Mouse (Mus musculus): ENCODE measurements around the gene Uchl3. TPM values are rescaled to one million over a fixed set of nuclear protein-coding genes. Genes with fewer than 3 reads are reported as not detected.
A peak's percentile ranks its signal among the peaks of the same experiment; 100 is the strongest.

Uchl3 gene
- polyA plus RNA-seq, 1 experiment from 2014 or later = 183 TPM

DNA sequence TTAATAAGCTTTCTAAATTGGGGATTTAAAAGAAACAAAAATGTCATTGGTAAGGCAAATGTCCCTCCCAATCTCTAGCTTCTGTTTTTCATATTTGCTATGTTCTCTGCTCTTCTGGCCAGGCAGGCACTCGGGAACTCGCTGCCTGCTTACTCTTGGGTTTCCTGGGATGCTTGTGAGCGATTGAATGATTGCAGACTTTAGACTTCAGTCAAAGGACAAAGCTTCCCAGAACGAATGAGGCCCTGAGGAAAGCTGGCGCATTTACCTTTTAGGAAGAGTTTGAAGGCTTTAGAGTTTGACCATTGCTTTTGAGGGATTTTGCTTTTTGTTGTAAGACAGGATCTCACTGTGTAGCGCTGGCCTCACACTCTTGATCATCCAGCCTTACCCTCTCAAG lies 33.9 kb downstream of the Uchl3 start:
- Histone ChIP-seq H3K4me3 (ENCODE audit: low read depth, low read length) (no peak overlapping the region), H3K4me2 (ENCODE audit: low read depth, low read length) (no peak overlapping the region), H3K9me3 (replicated peaks; ENCODE audit: control insufficient read depth, low read length) (no peaks in the 10 kb centered on the region), H3K36me3 (replicated peaks; ENCODE audit: control insufficient read depth, insufficient read depth, low read depth, low read length) (no peaks in the 10 kb centered on the region), H3K27ac (replicated peaks; ENCODE audit: low read depth, low read length) (no peak overlapping the region), H3K9ac (replicated peaks; ENCODE audit: low read length) (no peak overlapping the region), H3K4me1 (ENCODE audit: control insufficient read depth, insufficient read depth, low read length) (no peaks in the 10 kb centered on the region), H3K27me3 (ENCODE audit: control insufficient read depth, insufficient read depth, low read length) (no peaks in the 10 kb centered on the region)
- 91% methylated on average over 6 of the region's 6 CpGs for WGBS
- DNase-seq (ENCODE audit: low spot score) = no peak
- no peak for ATAC-seq (replicated peaks; ENCODE audit: insufficient number of reproducible peaks, low FRiP score, low TSS enrichment, low read depth)

DNA sequence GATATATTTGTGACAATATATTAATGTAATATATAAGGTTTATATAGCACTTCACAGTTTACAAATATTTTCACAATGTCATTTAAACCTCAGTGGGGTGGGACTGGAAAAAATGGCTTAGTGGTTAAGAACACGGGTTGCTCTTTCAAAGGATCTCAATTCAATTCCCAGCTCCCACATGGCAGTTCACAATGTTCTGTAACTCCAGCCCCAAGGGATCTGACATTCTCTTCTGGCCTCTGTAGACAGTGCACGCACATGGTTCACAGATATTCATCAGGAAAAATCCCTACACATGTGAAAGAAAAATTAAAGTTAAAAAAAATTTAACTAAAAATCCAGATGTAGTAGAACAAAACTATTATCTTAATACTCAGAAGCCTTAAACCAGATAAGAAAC lies 34.6 kb downstream of the Uchl3 start:
- H3K27ac ChIP-seq (replicated peaks; ENCODE audit: low read depth, low read length) = no peak overlapping the region
- DNase-seq (ENCODE audit: low spot score) = no peak
- no peak overlapping the region for H3K4me2 ChIP-seq (ENCODE audit: low read depth, low read length)
- H3K9me3 ChIP-seq (replicated peaks; ENCODE audit: control insufficient read depth, low read length) = no peaks in the 10 kb centered on the region
- 80% methylated on average over 2 of the region's 2 CpGs for WGBS
- no peaks in the 10 kb centered on the region for H3K36me3 ChIP-seq (replicated peaks; ENCODE audit: control insufficient read depth, insufficient read depth, low read depth, low read length)
- ATAC-seq (replicated peaks; ENCODE audit: insufficient number of reproducible peaks, low FRiP score, low TSS enrichment, low read depth) = no peak
- no peak overlapping the region for H3K4me3 ChIP-seq (ENCODE audit: low read depth, low read length)
- no peak overlapping the region for H3K9ac ChIP-seq (replicated peaks; ENCODE audit: low read length)
- H3K27me3 ChIP-seq (ENCODE audit: control insufficient read depth, insufficient read depth, low read length) = no peaks in the 10 kb centered on the region
- no peaks in the 10 kb centered on the region for H3K4me1 ChIP-seq (ENCODE audit: control insufficient read depth, insufficient read depth, low read length)

- H3K4me2 ChIP-seq (ENCODE audit: low read depth, low read length) = no peak overlapping the region
- WGBS = 75% methylated on average over 4 of the region's 4 CpGs
- ATAC-seq (replicated peaks; ENCODE audit: insufficient number of reproducible peaks, low FRiP score, low TSS enrichment, low read depth) = no peak
- no peak for DNase-seq (ENCODE audit: low spot score)
- no peaks in the 10 kb centered on the region for H3K36me3 ChIP-seq (replicated peaks; ENCODE audit: control insufficient read depth, insufficient read depth, low read depth, low read length)
- H3K4me1 ChIP-seq (ENCODE audit: control insufficient read depth, insufficient read depth, low read length) = no peaks in the 10 kb centered on the region
- H3K4me3 ChIP-seq (ENCODE audit: low read depth, low read length) = no peak overlapping the region
- no peak overlapping the region for H3K9ac ChIP-seq (replicated peaks; ENCODE audit: low read length)
- H3K27ac ChIP-seq (replicated peaks; ENCODE audit: low read depth, low read length) = no peak overlapping the region
- H3K27me3 ChIP-seq (ENCODE audit: control insufficient read depth, insufficient read depth, low read length) = no peaks in the 10 kb centered on the region
- no peaks in the 10 kb centered on the region for H3K9me3 ChIP-seq (replicated peaks; ENCODE audit: control insufficient read depth, low read length)
Measured at GRCm38 (mm10) chr14:101704479-101704878, 50.7 kb downstream of the Uchl3 start.

- H3K27me3 ChIP-seq (ENCODE audit: control insufficient read depth, insufficient read depth, low read length) = no peaks in the 10 kb centered on the region
- ATAC-seq (replicated peaks; ENCODE audit: insufficient number of reproducible peaks, low FRiP score, low TSS enrichment, low read depth) (no peak), DNase-seq (ENCODE audit: low spot score) (no peak)
- H3K9me3 ChIP-seq (replicated peaks; ENCODE audit: control insufficient read depth, low read length) = no peaks in the 10 kb centered on the region
- WGBS = 86% methylated on average over 5 of the region's 5 CpGs
- H3K4me3 ChIP-seq (ENCODE audit: low read depth, low read length) = no peak overlapping the region
- no peak overlapping the region for H3K27ac ChIP-seq (replicated peaks; ENCODE audit: low read depth, low read length)
- no peaks in the 10 kb centered on the region for H3K36me3 ChIP-seq (replicated peaks; ENCODE audit: control insufficient read depth, insufficient read depth, low read depth, low read length)
- no peaks in the 10 kb centered on the region for H3K4me1 ChIP-seq (ENCODE audit: control insufficient read depth, insufficient read depth, low read length)
- H3K4me2 ChIP-seq (ENCODE audit: low read depth, low read length) = no peak overlapping the region
- no peak overlapping the region for H3K9ac ChIP-seq (replicated peaks; ENCODE audit: low read length)
Measured at GRCm38 (mm10) chr14:101707088-101707487, 53.3 kb downstream of the Uchl3 start.

GRCm38 (mm10) chr14:101714414-101714813 lies 60.6 kb downstream of the Uchl3 start:
- ATAC-seq (replicated peaks; ENCODE audit: insufficient number of reproducible peaks, low FRiP score, low TSS enrichment, low read depth) (no peak), DNase-seq (ENCODE audit: low spot score) (no peak)
- WGBS = 72% methylated on average over 2 of the region's 2 CpGs
- Histone ChIP-seq H3K27me3 (ENCODE audit: control insufficient read depth, insufficient read depth, low read length) (no peaks in the 10 kb centered on the region), H3K4me3 (ENCODE audit: low read depth, low read length) (no peak overlapping the region), H3K9ac (replicated peaks; ENCODE audit: low read length) (no peak overlapping the region), H3K4me1 (ENCODE audit: control insufficient read depth, insufficient read depth, low read length) (no peaks in the 10 kb centered on the region), H3K36me3 (replicated peaks; ENCODE audit: control insufficient read depth, insufficient read depth, low read depth, low read length) (no peaks in the 10 kb centered on the region), H3K4me2 (ENCODE audit: low read depth, low read length) (no peak overlapping the region), H3K27ac (replicated peaks; ENCODE audit: low read depth, low read length) (no peak overlapping the region), H3K9me3 (replicated peaks; ENCODE audit: control insufficient read depth, low read length) (no peaks in the 10 kb centered on the region)

DNA sequence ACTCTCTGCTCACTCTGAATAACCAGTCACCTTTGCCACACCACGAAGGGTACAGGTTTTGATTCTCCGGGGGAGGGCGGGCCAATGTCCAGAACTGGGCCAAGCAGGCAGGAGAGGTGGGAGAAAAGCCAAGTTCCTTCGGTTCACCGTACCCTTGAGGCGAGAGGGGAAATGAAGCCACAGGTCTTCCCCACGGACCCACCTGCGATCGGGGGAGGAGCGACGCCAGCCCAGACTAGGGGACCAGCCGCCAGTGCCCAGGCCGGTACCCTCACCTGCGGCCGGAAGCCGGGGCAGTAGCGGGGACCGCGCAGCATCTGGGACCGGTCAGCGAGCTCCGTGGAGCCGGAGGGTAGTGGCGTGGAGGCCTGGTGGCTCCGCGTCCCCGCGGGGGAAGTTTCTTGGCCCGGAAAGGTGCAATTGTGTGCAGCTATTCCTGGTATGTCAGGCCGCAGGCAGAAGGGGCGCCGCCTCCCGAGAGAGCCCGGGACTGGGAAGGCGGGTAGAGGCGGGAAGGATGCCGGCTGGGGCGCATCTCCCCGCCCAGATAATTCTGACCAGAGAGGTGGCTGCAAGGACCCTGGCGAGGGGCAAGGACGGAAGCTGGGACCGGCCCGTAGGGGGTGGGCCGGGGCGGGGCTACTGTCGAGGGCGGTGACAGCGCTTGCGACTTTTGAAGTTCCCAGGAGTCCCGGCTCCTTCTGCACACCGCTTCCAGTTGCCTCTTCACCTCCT lies 75.6 kb downstream of the Uchl3 start, which contains the start of the genes Gm9922 and Lmo7:
Gm9922 (minus strand) TSS at position 578 of the 735 bp plus-strand sequence.
Lmo7 (plus strand) TSS at position 721 of the 735 bp plus-strand sequence.
- WGBS = under 1% methylated on average over 49 of the region's 51 CpGs
- H3K4me1 ChIP-seq (ENCODE audit: control insufficient read depth, insufficient read depth, low read length) = no peaks in the 10 kb centered on the region; the same call in 1 of the 2 replicates
- peak within 1 kb of the TSS; percentile 98 for H3K4me2 ChIP-seq (ENCODE audit: low read depth, low read length)
- ATAC-seq (replicated peaks; ENCODE audit: insufficient number of reproducible peaks, low FRiP score, low TSS enrichment, low read depth) = peak; percentile 85
- H3K36me3 ChIP-seq (replicated peaks; ENCODE audit: control insufficient read depth, insufficient read depth, low read depth, low read length) = no peaks in the 10 kb centered on the region
- peak; percentile 69 for DNase-seq (ENCODE audit: low spot score)
- no peak within 1 kb of the TSS for H3K27ac ChIP-seq (replicated peaks; ENCODE audit: low read depth, low read length)
- H3K9ac ChIP-seq (replicated peaks; ENCODE audit: low read length) = peak within 1 kb of the TSS; percentile 60
- peak within 1 kb of the TSS; percentile 68 for H3K4me3 ChIP-seq (ENCODE audit: low read depth, low read length)
- H3K9me3 ChIP-seq (replicated peaks; ENCODE audit: control insufficient read depth, low read length) = no peaks in the 10 kb centered on the region
- H3K27me3 ChIP-seq (ENCODE audit: control insufficient read depth, insufficient read depth, low read length) = 0 out of 2 replicates have a peak, but pooled peaks cover 3% of the 10 kb centered on the region

GRCm38 (mm10) chr14:101729972-101730692 lies 76.4 kb downstream of the Uchl3 start:
- no peaks in the 10 kb centered on the region for H3K36me3 ChIP-seq (replicated peaks; ENCODE audit: control insufficient read depth, insufficient read depth, low read depth, low read length)
- H3K4me3 ChIP-seq (ENCODE audit: low read depth, low read length) = peak overlapping the region; percentile 68
- H3K4me1 ChIP-seq (ENCODE audit: control insufficient read depth, insufficient read depth, low read length) = no peaks in the 10 kb centered on the region; the same call in 1 of the 2 replicates
- peak overlapping the region; percentile 60 for H3K9ac ChIP-seq (replicated peaks; ENCODE audit: low read length)
- no peak overlapping the region for H3K27ac ChIP-seq (replicated peaks; ENCODE audit: low read depth, low read length)
- peak; percentile 28 for DNase-seq (ENCODE audit: low spot score)
- H3K27me3 ChIP-seq (ENCODE audit: control insufficient read depth, insufficient read depth, low read length) = 0 out of 2 replicates have a peak, but pooled peaks cover 3% of the 10 kb centered on the region
- WGBS = 1% methylated on average over 28 of the region's 28 CpGs
- ATAC-seq (replicated peaks; ENCODE audit: insufficient number of reproducible peaks, low FRiP score, low TSS enrichment, low read depth) = peak; percentile 38; the same call in 1 of the 2 replicates
- H3K4me2 ChIP-seq (ENCODE audit: low read depth, low read length) = peak overlapping the region; percentile 98
- no peaks in the 10 kb centered on the region for H3K9me3 ChIP-seq (replicated peaks; ENCODE audit: control insufficient read depth, low read length)
